Mouse (Mus musculus) gastrocnemius, postnatal 14 days (tissue): ENCODE measurements around the gene Pdgfc. TPM values are rescaled to one million over a fixed set of nuclear protein-coding genes. Genes with fewer than 3 reads are reported as not detected.

Experiments
- DNase-seq: peaks from one replicate; pipeline ENCODE4 v3.0.0; 2021; ENCODE audit warnings: mixed read lengths
- intact Hi-C: fragments of 180-260 bp; cut with DNase I; formaldehyde crosslinking; loops from one replicate; pipeline ENCODE4 v1.15.1; 2025; ENCODE audit warnings: low total_unique reads
- long read RNA-seq, 2 experiments: library from polyadenylated mRNA; stranded (forward); transcript quantifications; one replicate each; pipeline ENCODE4 v2.0.0; 2021
- total RNA-seq, 2 experiments: library from RNA; stranded (reverse); gene quantifications; 2 replicates each; pipeline ENCODE4 v1.2.3; 2021

Pdgfc gene
- 1 to 10 TPM; 2.1 to 2.6 TPM for total RNA-seq
- long read RNA-seq, experiment 1: 0 reads
- long read RNA-seq, experiment 2, partial matches to known transcripts: 0 of 3 reads
- long read RNA-seq, experiment 2, other reads (novel, unspliced or antisense): 0 of 3 reads

- intact Hi-C loops: no loop called here
Observed at GRCm38 (mm10) chr3:81036151-81036553, at the start of gene Pdgfc. Gene Pdgfc, plus strand, starts transcription at chr3:81036416.

GRCm38 (mm10) chr3:81009245-81009644 is 27.0 kb upstream of the Pdgfc start:
- DNase-seq: no peak
- intact Hi-C loops: no loop called here

More at GRCm38 (mm10) chr3:81036151-81036553, at the start of gene Pdgfc:
- DNase-seq: no peak

GRCm38 (mm10) chr3:81009899-81010298 is 26.3 kb upstream of the Pdgfc start:
- no peak for DNase-seq
- intact Hi-C loops: no loop called here

- intact Hi-C loops: no loop called here
Observed at GRCm38 (mm10) chr3:81017385-81018051, 18.7 kb upstream of the Pdgfc start.

GRCm38 (mm10) chr3:81020064-81020463 is 16.2 kb upstream of the Pdgfc start:
- intact Hi-C loops: no loop called here
- no peak for DNase-seq

More at GRCm38 (mm10) chr3:81017385-81018051, 18.7 kb upstream of the Pdgfc start:
- peak; percentile 14 for DNase-seq

- no peak for DNase-seq
- intact Hi-C loops: no loop called here
Observed at GRCm38 (mm10) chr3:81021783-81022182, 14.4 kb upstream of the Pdgfc start.

- no peak for DNase-seq
- intact Hi-C loops: no loop called here
Observed at GRCm38 (mm10) chr3:81022266-81022665, 13.9 kb upstream of the Pdgfc start.

GRCm38 (mm10) chr3:81022845-81023244 is 13.4 kb upstream of the Pdgfc start:
- intact Hi-C loops: no loop called here
- DNase-seq: no peak

GRCm38 (mm10) chr3:81023568-81023967 is 12.6 kb upstream of the Pdgfc start:
- DNase-seq: no peak
- intact Hi-C loops: no loop called here

GRCm38 (mm10) chr3:81025568-81026213 is 10.5 kb upstream of the Pdgfc start:
- no peak for DNase-seq
- intact Hi-C loops: no loop called here

GRCm38 (mm10) chr3:81028361-81028760 is 7.9 kb upstream of the Pdgfc start:
- intact Hi-C loops: no loop called here
- no peak for DNase-seq

- intact Hi-C loops: no loop called here
Observed at GRCm38 (mm10) chr3:81029321-81029720, 6.9 kb upstream of the Pdgfc start.

GRCm38 (mm10) chr3:81029909-81030308 is 6.3 kb upstream of the Pdgfc start:
- no peak for DNase-seq
- intact Hi-C loops: no loop called here

More at GRCm38 (mm10) chr3:81029321-81029720, 6.9 kb upstream of the Pdgfc start:
- DNase-seq: no peak

- no peak for DNase-seq
- intact Hi-C loops: no loop called here
Observed at GRCm38 (mm10) chr3:81030311-81030710, 5.9 kb upstream of the Pdgfc start.

GRCm38 (mm10) chr3:81032014-81032413 is 4.2 kb upstream of the Pdgfc start:
- intact Hi-C loops: no loop called here

GRCm38 (mm10) chr3:81034336-81035102 is 1.7 kb upstream of the Pdgfc start:
- intact Hi-C loops: no loop called here
- no peak for DNase-seq

More at GRCm38 (mm10) chr3:81032014-81032413, 4.2 kb upstream of the Pdgfc start:
- DNase-seq: no peak

GRCm38 (mm10) chr3:81036554-81037311 is 517 bp downstream of the Pdgfc start:
- intact Hi-C loops: no loop called here
- peak; percentile 57 for DNase-seq

- intact Hi-C loops: no loop called here
- peak; percentile 31 for DNase-seq
Observed at GRCm38 (mm10) chr3:81037312-81037859, 1.2 kb downstream of the Pdgfc start.

GRCm38 (mm10) chr3:81039131-81039653 is 3.0 kb downstream of the Pdgfc start:
- DNase-seq: peak; percentile 17
- intact Hi-C loops: no loop called here
